Comparison of ENCODE assay signal across 2 mouse cellular contexts in the genomic region with DNA sequence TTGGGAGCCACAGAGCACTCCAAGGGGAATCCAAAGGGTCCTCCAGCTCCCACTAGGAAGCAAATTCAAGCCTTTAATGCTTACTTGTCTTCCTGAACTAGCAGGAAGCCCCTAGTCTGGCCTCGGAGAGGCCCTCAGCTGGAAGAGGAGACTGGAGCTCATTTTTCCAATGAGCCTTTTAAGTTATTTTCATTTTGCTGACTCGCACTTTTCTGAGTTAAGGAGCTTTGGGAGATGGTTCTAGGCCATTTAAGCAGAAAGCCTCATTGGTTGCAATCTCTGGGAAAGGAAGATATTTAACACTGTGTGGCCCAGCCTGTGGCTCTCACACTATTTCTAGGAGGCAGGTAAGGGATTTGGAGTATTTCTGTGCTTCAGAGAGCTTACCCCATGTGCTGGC.
TF ChIP-seq lines count a peak whose summit lies in the region.

No protein-coding gene starts in this region.

TF ChIP-seq in CH12.LX, 34 proteins besides CTCF, POLR2A, EP300 and RAD21 (continued from another document):
- no peak for TF ChIP-seq JUN (IDR thresholded peaks at IDR 0.05; ENCODE audit: insufficient read depth, low read depth, low read length)
- no peak for TF ChIP-seq RCOR1 (conservative IDR thresholded peaks at IDR 0.05; ENCODE audit: low read depth, low read length)
TF ChIP-seq in CH12.LX: peak in this region for 1.

TF ChIP-seq in ES-E14, 5 proteins besides CTCF, POLR2A, EP300 and RAD21 (continued from another document):
- no peak for TF ChIP-seq HCFC1 (IDR thresholded peaks at IDR 0.05; ENCODE audit: borderline replicate concordance, insufficient read depth, low read length)
TF ChIP-seq in ES-E14: peak in this region for 1.
